ENCODE assay signal across 8 mouse cellular contexts in genomic region chr1:115842591-115842990, GRCm38 (mm10).
"Had no signal": no experiment of that assay in that cellular context is flagged by ENCODE, and none has a peak within 500 bp of the region (broad histone marks: within the 10 kb centered on the region; RNA-seq: fewer than 3 reads in every experiment).

No protein-coding gene starts in this region.

- H3K4me1 ChIP-seq: limb, embryonic 15.5 days; midbrain, embryonic 12.5 days had no signal

- H3K36me3 ChIP-seq: limb, embryonic 15.5 days; midbrain, embryonic 12.5 days had no signal

- H3K9ac ChIP-seq: limb, embryonic 15.5 days; liver, embryonic 14.5 days; midbrain, embryonic 12.5 days had no signal

- DNase-seq: kidney, postnatal 25 days; layer of hippocampus, postnatal 36 days; lung, adult 18-20 months; right cerebral cortex, postnatal 14 days; thymus, postnatal 36 days had no signal

- H3K27ac ChIP-seq: limb, embryonic 15.5 days; liver, embryonic 14.5 days; midbrain, embryonic 12.5 days had no signal

- H3K27me3 ChIP-seq: limb, embryonic 15.5 days; midbrain, embryonic 12.5 days had no signal

- H3K4me3 ChIP-seq: limb, embryonic 15.5 days; midbrain, embryonic 12.5 days had no signal
